Mouse (Mus musculus): ENCODE results near the gene Fam71a. TPM values are rescaled to one million over a fixed set of nuclear protein-coding genes. Genes with fewer than 3 reads are reported as not detected.

Fam71a gene
- polyA plus RNA-seq, 2 experiments: not detected

GRCm38 (mm10) chr1:191182431-191183162, 18.0 kb upstream of the Fam71a start:
- ATAC-seq (ENCODE audit: insufficient read depth): peak; percentile 34
- no peaks in the 10 kb centered on the region for H3K9me3 ChIP-seq (ENCODE audit: control insufficient read depth, low read length)
- peaks cover 2% of the 10 kb centered on the region in 2 experiments; a peak in 1 of 4 replicates for H3K4me1 ChIP-seq (replicated peaks; ENCODE audit: control insufficient read depth in 2 of 2, insufficient read depth in 2 of 2, low read length in 1 of 2)
- peak overlapping the region; percentile 73 for H3K4me2 ChIP-seq (ENCODE audit: low read depth)
- H3K27me3 ChIP-seq (ENCODE audit: control insufficient read depth, insufficient read depth, low read length): peaks cover 87% of the 10 kb centered on the region
- WGBS (ENCODE audit: insufficient replicate concordance): under 1% methylated on average over 59 of the region's 61 CpGs
- H3K36me3 ChIP-seq (replicated peaks; ENCODE audit: control insufficient read depth, insufficient read depth, low read depth): no peaks in the 10 kb centered on the region
- H3K9ac ChIP-seq (replicated peaks): peak overlapping the region; percentile 31; the same call in 1 of the 2 replicates
- TF ChIP-seq EP300 (IDR thresholded peaks at IDR 0.05; ENCODE audit: low read depth): no peak
- peak; percentile 55 for TF ChIP-seq CTCF (IDR thresholded peaks at IDR 0.05; ENCODE audit: low read depth)
- H3K4me3 ChIP-seq (ENCODE audit: insufficient read depth in 1 of 2, low read depth in 2 of 2, low read length in 2 of 2): peak overlapping the region; percentile 50 to 52
- no peak for DNase-seq (ENCODE audit: low read depth in 3 of 3, low spot score in 3 of 3)
- no peak overlapping the region for H3K27ac ChIP-seq

- 26% methylated on average over 12 of the region's 12 CpGs for WGBS (ENCODE audit: insufficient replicate concordance)
- no peak for TF ChIP-seq EP300 (IDR thresholded peaks at IDR 0.05; ENCODE audit: low read depth)
- TF ChIP-seq CTCF (IDR thresholded peaks at IDR 0.05; ENCODE audit: low read depth): no peak
- peaks cover 78% of the 10 kb centered on the region for H3K27me3 ChIP-seq (ENCODE audit: control insufficient read depth, insufficient read depth, low read length)
These were observed 17.0 kb upstream of the Fam71a start for GRCm38 (mm10) chr1:191181469-191182259.

GRCm38 (mm10) chr1:191180397-191180796, 15.8 kb upstream of the Fam71a start:
- Histone ChIP-seq H3K4me1 (replicated peaks; ENCODE audit: control insufficient read depth in 2 of 2, insufficient read depth in 2 of 2, low read length in 1 of 2) (peaks cover 2 to 6% of the 10 kb centered on the region in 2 experiments; a peak in 2 of 4 replicates), H3K4me3 (ENCODE audit: insufficient read depth in 1 of 2, low read depth in 2 of 2, low read length in 2 of 2) (no peak overlapping the region), H3K36me3 (replicated peaks; ENCODE audit: control insufficient read depth, insufficient read depth, low read depth) (no peaks in the 10 kb centered on the region), H3K4me2 (ENCODE audit: low read depth) (no peak overlapping the region), H3K9ac (replicated peaks) (no peak overlapping the region), H3K27me3 (ENCODE audit: control insufficient read depth, insufficient read depth, low read length) (peaks cover 65% of the 10 kb centered on the region), H3K27ac (no peak overlapping the region), H3K9me3 (ENCODE audit: control insufficient read depth, low read length) (no peaks in the 10 kb centered on the region)
- WGBS (ENCODE audit: insufficient replicate concordance): 32% methylated on average over 4 of the region's 4 CpGs
- ATAC-seq (ENCODE audit: insufficient read depth) (no peak), DNase-seq (ENCODE audit: low read depth in 3 of 3, low spot score in 3 of 3) (no peak)
- TF ChIP-seq EP300 (IDR thresholded peaks at IDR 0.05; ENCODE audit: low read depth): no peak

More at GRCm38 (mm10) chr1:191181469-191182259, 17.0 kb upstream of the Fam71a start:
- no peak for DNase-seq (ENCODE audit: low read depth in 3 of 3, low spot score in 3 of 3)
- no peaks in the 10 kb centered on the region for H3K36me3 ChIP-seq (replicated peaks; ENCODE audit: control insufficient read depth, insufficient read depth, low read depth)
- no peak overlapping the region for H3K9ac ChIP-seq (replicated peaks)
- peak overlapping the region; percentile 73 for H3K4me2 ChIP-seq (ENCODE audit: low read depth)
- no peak for ATAC-seq (ENCODE audit: insufficient read depth)
- no peak overlapping the region for H3K27ac ChIP-seq
- no peaks in the 10 kb centered on the region for H3K9me3 ChIP-seq (ENCODE audit: control insufficient read depth, low read length)
- H3K4me3 ChIP-seq (ENCODE audit: insufficient read depth in 1 of 2, low read depth in 2 of 2, low read length in 2 of 2): no peak overlapping the region
- peaks cover 2 to 6% of the 10 kb centered on the region in 2 experiments; a peak in 2 of 4 replicates for H3K4me1 ChIP-seq (replicated peaks; ENCODE audit: control insufficient read depth in 2 of 2, insufficient read depth in 2 of 2, low read length in 1 of 2)

GRCm38 (mm10) chr1:191179846-191180245, 15.2 kb upstream of the Fam71a start:
- Histone ChIP-seq H3K4me3 (ENCODE audit: insufficient read depth in 1 of 2, low read depth in 2 of 2, low read length in 2 of 2) (no peak overlapping the region), H3K4me1 (replicated peaks; ENCODE audit: control insufficient read depth in 2 of 2, insufficient read depth in 2 of 2, low read length in 1 of 2) (peaks cover 2 to 6% of the 10 kb centered on the region in 2 experiments; a peak in 2 of 4 replicates), H3K27me3 (ENCODE audit: control insufficient read depth, insufficient read depth, low read length) (peaks cover 60% of the 10 kb centered on the region), H3K9me3 (ENCODE audit: control insufficient read depth, low read length) (no peaks in the 10 kb centered on the region), H3K36me3 (replicated peaks; ENCODE audit: control insufficient read depth, insufficient read depth, low read depth) (no peaks in the 10 kb centered on the region), H3K27ac (no peak overlapping the region), H3K9ac (replicated peaks) (no peak overlapping the region), H3K4me2 (ENCODE audit: low read depth) (no peak overlapping the region)
- WGBS (ENCODE audit: insufficient replicate concordance): 8% methylated on average over 2 of the region's 2 CpGs
- no peak for ATAC-seq (ENCODE audit: insufficient read depth)
- TF ChIP-seq CTCF (IDR thresholded peaks at IDR 0.05; ENCODE audit: low read depth) (no peak), EP300 (IDR thresholded peaks at IDR 0.05; ENCODE audit: low read depth) (no peak)
- DNase-seq (ENCODE audit: low read depth in 3 of 3, low spot score in 3 of 3): no peak
